Mouse (Mus musculus) MEL (cell line): ENCODE results near the gene Adamts16. TPM values are rescaled to one million over a fixed set of nuclear protein-coding genes. Genes with fewer than 3 reads are reported as not detected.
"Not testable (repeated sequence)": the region's sequence is repeated elsewhere in the genome, so short reads cannot be mapped to it uniquely, and the experiment has no call there.

ENCODE experiments used
- DNase-seq: peaks from one replicate; pipeline ENCODE4 v3.0.0; 2011; ENCODE audit warnings: low read depth, low spot score
- H3K27ac ChIP-seq: 2 replicates; pipeline ENCODE4 v1.5.1; 2012; ENCODE audit warnings: low read depth, mild to moderate bottlenecking, control low read depth, low read length, moderate library complexity; ENCODE audit not compliant: control insufficient read depth
- H3K27me3 ChIP-seq, 2 experiments: fragments of 150-350 bp in 1 of 2; sonication (generic) in 1 of 2; 2 replicates each; pipeline ENCODE4 v1.6.1; 2012; ENCODE audit warnings: low read length in 2 of 2, mild to moderate bottlenecking in 2 of 2, improper control_type of control experiment in 1 of 2, moderate library complexity in 1 of 2; ENCODE audit not compliant: insufficient read depth in 2 of 2, control insufficient read depth in 1 of 2
- H3K36me3 ChIP-seq, 2 experiments: 2 replicates each; pipeline ENCODE4 v1.6.1; 2012 to 2014; ENCODE audit warnings: low read length in 2 of 2, improper control_type of control experiment in 1 of 2, inconsistent platforms in 1 of 2, mild to moderate bottlenecking in 1 of 2; ENCODE audit not compliant: insufficient read depth in 2 of 2, control insufficient read depth in 1 of 2
- H3K4me1 ChIP-seq, 2 experiments: fragments of 150-350 bp in 1 of 2; sonication (generic) in 1 of 2; 2 replicates each; pipeline ENCODE4 v1.6.1; 2012; ENCODE audit warnings: low read length in 2 of 2, improper control_type of control experiment in 1 of 2, mild to moderate bottlenecking in 1 of 2; ENCODE audit not compliant: insufficient read depth in 2 of 2, control insufficient read depth in 1 of 2
- H3K4me3 ChIP-seq, 2 experiments: fragments of 150-350 bp in 1 of 2; sonication (generic) in 1 of 2; 2 replicates each; pipeline ENCODE4 v1.5.1; 2012; ENCODE audit warnings: low read depth in 2 of 2, low read length in 2 of 2, mild to moderate bottlenecking in 2 of 2, moderate library complexity in 2 of 2, control low read depth in 1 of 2, improper control_type of control experiment in 1 of 2; ENCODE audit not compliant: control insufficient read depth in 1 of 2, insufficient read depth in 1 of 2
- H3K79me2 ChIP-seq: 2 replicates; pipeline ENCODE4 v1.6.1; 2012; ENCODE audit warnings: mild to moderate bottlenecking, low read length, moderate library complexity; ENCODE audit not compliant: control insufficient read depth, poor library complexity, insufficient read depth
- H3K9ac ChIP-seq: 2 replicates; pipeline ENCODE4 v1.6.1; 2012; ENCODE audit warnings: low read depth, mild to moderate bottlenecking, control low read depth, low read length, moderate library complexity; ENCODE audit not compliant: control insufficient read depth, poor library complexity, severe bottlenecking
- H3K9me3 ChIP-seq: fragments of 150-350 bp; sonication (generic); replicated peaks from 2 replicates; pipeline ENCODE4 v1.6.1; 2012; ENCODE audit warnings: mild to moderate bottlenecking, low read length, improper control_type of control experiment, moderate library complexity; ENCODE audit not compliant: insufficient read depth
- CHD1 ChIP-seq: IDR thresholded peaks from 2 replicates; pipeline ENCODE4 v1.6.1; 2012; ENCODE audit warnings: low read depth, mild to moderate bottlenecking, inconsistent platforms, low read length, improper control_type of control experiment
- CHD2 ChIP-seq: IDR thresholded peaks from 2 replicates; pipeline ENCODE4 v1.6.1; 2011; ENCODE audit warnings: low read length, improper control_type of control experiment
- CTCF ChIP-seq, 3 experiments: IDR thresholded peaks in 2 of 3; conservative IDR thresholded peaks in 1 of 3; 2 replicates each; pipeline ENCODE4 v1.5.1; 2011 to 2012; ENCODE audit warnings: low read length in 3 of 3, low read depth in 2 of 3, mild to moderate bottlenecking in 2 of 3, improper control_type of control experiment in 1 of 3, inconsistent platforms in 1 of 3, mixed read lengths in 1 of 3, moderate library complexity in 1 of 3; ENCODE audit not compliant: control insufficient read depth in 1 of 3, insufficient read depth in 1 of 3, poor library complexity in 1 of 3, severe bottlenecking in 1 of 3
- E2F4 ChIP-seq: IDR thresholded peaks from 2 replicates; pipeline ENCODE4 v1.6.1; 2011; ENCODE audit warnings: low read depth, low read length, improper control_type of control experiment, borderline replicate concordance
- EP300 ChIP-seq, 2 experiments: IDR thresholded peaks; 2 replicates each; pipeline ENCODE4 v1.6.1; 2011; ENCODE audit warnings: improper control_type of control experiment in 2 of 2, low read length in 2 of 2, low read depth in 1 of 2, mild to moderate bottlenecking in 1 of 2
- ETS1 ChIP-seq: IDR thresholded peaks from 2 replicates; pipeline ENCODE4 v1.6.1; 2012; ENCODE audit warnings: low read depth, mild to moderate bottlenecking, inconsistent platforms, low read length, improper control_type of control experiment, moderate library complexity
- GABPA ChIP-seq: IDR thresholded peaks from 2 replicates; pipeline ENCODE4 v1.6.1; 2012; ENCODE audit warnings: low read depth, mild to moderate bottlenecking, inconsistent platforms, low read length, improper control_type of control experiment, moderate library complexity
- MAFK ChIP-seq: IDR thresholded peaks from 2 replicates; pipeline ENCODE4 v1.6.1; 2011; ENCODE audit warnings: low read depth, mild to moderate bottlenecking, low read length, improper control_type of control experiment, borderline replicate concordance
- MAZ ChIP-seq: IDR thresholded peaks from 2 replicates; pipeline ENCODE4 v1.6.1; 2012; ENCODE audit warnings: low read depth, mild to moderate bottlenecking, inconsistent platforms, low read length, improper control_type of control experiment
- MEF2A ChIP-seq: IDR thresholded peaks from 2 replicates; pipeline ENCODE4 v1.6.1; 2014; ENCODE audit warnings: low read depth, mild to moderate bottlenecking, inconsistent platforms, low read length, improper control_type of control experiment; ENCODE audit not compliant: poor library complexity, insufficient replicate concordance, severe bottlenecking; ENCODE audit errors: extremely low read depth
- MYB ChIP-seq: IDR thresholded peaks from 2 replicates; pipeline ENCODE4 v1.6.1; 2011; ENCODE audit warnings: mild to moderate bottlenecking, low read depth, low read length, improper control_type of control experiment
- POLR2A ChIP-seq, 2 experiments: IDR thresholded peaks; 2 replicates each; pipeline ENCODE4 v1.6.1; 2011 to 2012; ENCODE audit warnings: low read length in 2 of 2, mild to moderate bottlenecking in 2 of 2, control low read depth in 1 of 2, improper control_type of control experiment in 1 of 2, low read depth in 1 of 2, moderate library complexity in 1 of 2; ENCODE audit not compliant: control insufficient read depth in 1 of 2, insufficient read depth in 1 of 2, poor library complexity in 1 of 2
- RAD21 ChIP-seq: IDR thresholded peaks from 2 replicates; pipeline ENCODE4 v1.6.1; 2011; ENCODE audit warnings: mild to moderate bottlenecking, low read depth, low read length, improper control_type of control experiment
- TAL1 ChIP-seq: IDR thresholded peaks from 2 replicates; pipeline ENCODE4 v1.6.1; 2012; ENCODE audit warnings: mild to moderate bottlenecking, inconsistent platforms, low read length, moderate library complexity, mixed read lengths
- TBP ChIP-seq: IDR thresholded peaks from 2 replicates; pipeline ENCODE4 v1.8.0; 2011; ENCODE audit warnings: low read depth, low read length, improper control_type of control experiment
- USF1 ChIP-seq: IDR thresholded peaks from 2 replicates; pipeline ENCODE4 v1.6.1; 2014; ENCODE audit warnings: low read depth, mild to moderate bottlenecking, inconsistent platforms, low read length, improper control_type of control experiment, moderate library complexity
- ZC3H11A ChIP-seq: IDR thresholded peaks from 2 replicates; pipeline ENCODE4 v1.6.1; 2012; ENCODE audit warnings: low read depth, mild to moderate bottlenecking, inconsistent platforms, low read length, improper control_type of control experiment
- ZKSCAN1 ChIP-seq: IDR thresholded peaks from 2 replicates; pipeline ENCODE4 v1.6.1; 2012; ENCODE audit warnings: low read depth, mild to moderate bottlenecking, inconsistent platforms, low read length, improper control_type of control experiment, moderate library complexity
- ZMIZ1 ChIP-seq: IDR thresholded peaks from 2 replicates; pipeline ENCODE4 v1.6.1; 2012; ENCODE audit warnings: low read depth, mild to moderate bottlenecking, inconsistent platforms, low read length, improper control_type of control experiment, moderate library complexity
- ZNF384 ChIP-seq: IDR thresholded peaks from 2 replicates; pipeline ENCODE4 v1.6.1; 2012; ENCODE audit warnings: low read depth, mild to moderate bottlenecking, inconsistent platforms, low read length, improper control_type of control experiment
- polyA plus RNA-seq, 2 experiments: library from polyadenylated mRNA; stranded (reverse) in 1 of 2; unstranded in 1 of 2; fragments of >175 nt in 1 of 2; fragments of >200 nt in 1 of 2; gene quantifications; 2 replicates each; pipeline versions ENCODE4 v1.2.1 to v1.2.4; 2012; ENCODE audit warnings: low replicate concordance in 2 of 2, low read depth in 1 of 2; ENCODE audit not compliant: insufficient read length in 2 of 2, insufficient read depth in 1 of 2, missing spikeins in 1 of 2
- total RNA-seq: library from RNA; depleted of rRNA; stranded (reverse); fragments of 300-350 nt; gene quantifications from 2 replicates; pipeline ENCODE4 v1.2.3, GENCODE M21; 2012

The Adamts16 gene
- total and polyA plus RNA-seq, 3 experiments, result not detected

- DNase-seq, result no peak
- TF ChIP-seq CHD2 (no peak), ETS1 (no peak), ZKSCAN1 (no peak), RAD21 (no peak), MAZ (no peak), CTCF (IDR thresholded peaks at IDR 0.05 in 2 of 3, conservative IDR thresholded peaks at IDR 0.05 in 1 of 3; ENCODE audit: control insufficient read depth in 1 of 3, insufficient read depth in 1 of 3, low read depth in 2 of 3, low read length in 3 of 3, poor library complexity in 1 of 3, severe bottlenecking in 1 of 3) (no peak), POLR2A (IDR thresholded peaks at IDR 0.05; ENCODE audit: control insufficient read depth in 1 of 2, insufficient read depth in 1 of 2, low read depth in 1 of 2, low read length in 2 of 2, poor library complexity in 1 of 2) (no peak), MAFK (no peak), ZNF384 (no peak), CHD1 (no peak), MYB (no peak), TAL1 (no peak), GABPA (no peak), EP300 (IDR thresholded peaks at IDR 0.05; ENCODE audit: low read depth in 1 of 2, low read length in 2 of 2) (no peak), ZMIZ1 (no peak), USF1 (no peak), ZC3H11A (no peak), E2F4 (no peak), TBP (no peak), MEF2A (no peak)
- TF ChIP-seq, all 39 proteins: peak for 0
- no peaks in the 10 kb centered on the region for H3K27me3 ChIP-seq
- H3K4me3 ChIP-seq, result no peak overlapping the region
- H3K9me3 ChIP-seq, result no peaks in the 10 kb centered on the region
- H3K79me2 ChIP-seq, result no peaks in the 10 kb centered on the region
- no peaks in the 10 kb centered on the region for H3K36me3 ChIP-seq
- H3K4me1 ChIP-seq, result no peaks in the 10 kb centered on the region
- no peak overlapping the region for H3K9ac ChIP-seq
- no peak overlapping the region for H3K27ac ChIP-seq
These were observed 33.1 kb upstream of the Adamts16 start for GRCm38 (mm10) chr13:70874741-70875140.

- H3K36me3 ChIP-seq, result not testable (repeated sequence)
These were observed 32.2 kb upstream of the Adamts16 start for GRCm38 (mm10) chr13:70873851-70874250.

More at GRCm38 (mm10) chr13:70873851-70874250, 32.2 kb upstream of the Adamts16 start:
- H3K4me3 ChIP-seq, H3K9ac ChIP-seq, DNase-seq, H3K27ac ChIP-seq, H3K79me2 ChIP-seq, H3K9me3 ChIP-seq, H3K4me1 ChIP-seq, H3K27me3 ChIP-seq: not testable (repeated sequence)
